Mouse (Mus musculus) stomach, postnatal 0 days (tissue): ENCODE measurements at regions not wholly inside any gene's neighbourhood (a gene's known extent, or its start where the extent isn't known, plus 50 kb on each side); places are given as distances from the start of the nearest gene placed in this dataset.

ENCODE experiments used
- CTCF ChIP-seq: IDR thresholded peaks from 2 replicates; pipeline ENCODE4 v1.5.1; 2016; ENCODE audit warnings: antibody characterized with exemption, low read depth, mild to moderate bottlenecking, moderate library complexity
- EP300 ChIP-seq: optimal IDR thresholded peaks from 2 replicates; pipeline ENCODE3; 2016; ENCODE audit warnings: antibody characterized with exemption

GRCm38 (mm10) chr12:106519141-106519540, 509.1 kb downstream of the Vrk1 start:
- no peak for TF ChIP-seq CTCF
- TF ChIP-seq EP300 = no peak
